Mouse (Mus musculus): ENCODE data around the gene Hadh. TPM values are rescaled to one million over a fixed set of nuclear protein-coding genes. Genes with fewer than 3 reads are reported as not detected.

Gene Hadh
- total and polyA plus RNA-seq, 2 experiments from 2014 or later, result 18.9 to 32.2 TPM

DNA sequence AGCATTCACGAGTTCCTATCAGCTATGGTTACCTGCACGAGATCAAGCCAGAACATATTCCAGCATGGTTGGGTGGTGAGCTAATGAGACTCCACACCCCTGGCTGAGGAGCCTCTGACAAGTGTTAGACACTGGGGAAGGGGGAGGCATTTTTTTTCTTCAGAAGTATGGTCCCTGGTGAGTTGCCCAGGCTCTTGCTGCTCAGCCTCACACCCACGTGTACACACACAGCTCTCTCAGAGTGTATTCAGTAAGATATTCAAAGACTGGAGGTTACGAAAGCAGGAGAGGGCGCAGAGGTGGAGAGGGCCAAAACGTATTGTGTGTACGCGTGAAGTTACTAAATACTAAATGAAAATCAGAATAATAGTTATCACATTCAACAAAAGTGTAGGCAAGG is 6.4 kb downstream of the Hadh start:
- 94% methylated on average over 8 of the region's 8 CpGs for WGBS
- no peak for ATAC-seq (ENCODE audit: low FRiP score)
- no peak for TF ChIP-seq CTCF (IDR thresholded peaks at IDR 0.05)

DNA sequence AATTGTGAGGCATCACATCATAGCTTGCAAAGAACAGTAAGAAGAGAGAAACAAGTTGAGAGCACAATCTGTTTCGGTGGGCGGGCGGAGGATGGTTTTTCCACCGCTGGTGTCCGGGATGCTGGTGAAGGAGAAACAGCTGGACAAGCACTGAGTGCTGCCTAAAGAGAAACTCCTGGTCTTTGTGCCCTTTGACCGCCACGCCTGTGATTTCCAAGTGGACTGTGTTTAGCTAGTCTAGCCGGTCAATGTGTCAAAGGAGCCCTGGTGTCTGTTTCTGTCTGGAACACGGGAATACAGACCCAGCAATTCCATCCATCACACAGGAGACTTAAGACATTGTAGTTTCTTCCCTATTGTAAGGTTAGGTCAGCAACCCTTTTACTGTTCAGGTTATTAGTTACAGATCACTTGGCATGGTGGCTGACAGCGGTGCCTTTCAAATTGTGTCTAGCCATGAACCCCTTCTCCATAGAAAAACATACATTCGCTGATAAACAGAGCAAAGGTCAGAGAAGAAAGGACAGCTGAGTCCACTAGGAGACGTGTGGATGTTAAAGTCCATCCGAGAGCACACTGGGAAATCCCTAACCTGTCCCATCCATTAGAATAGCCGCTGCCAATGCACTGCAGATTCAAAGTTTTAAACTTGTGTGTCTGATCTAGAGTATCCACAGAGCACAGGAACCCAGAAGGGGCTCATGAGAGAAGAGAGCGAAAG is 8.0 kb downstream of the Hadh start:
- no peak overlapping the region for H3K4me2 ChIP-seq (ENCODE audit: low read depth, low read length, poor library complexity, severe bottlenecking)
- no peaks in the 10 kb centered on the region for H3K9me3 ChIP-seq (ENCODE audit: low read length)
- no peak overlapping the region for H3K27ac ChIP-seq (ENCODE audit: low read depth, low read length)
- H3K4me3 ChIP-seq (ENCODE audit: low read depth, low read length), result no peak overlapping the region
- DNase-seq (ENCODE audit: low spot score) (no peak), ATAC-seq (ENCODE audit: low FRiP score) (no peak)
- no peak for TF ChIP-seq CTCF (IDR thresholded peaks at IDR 0.05)
- no peaks in the 10 kb centered on the region for H3K4me1 ChIP-seq (ENCODE audit: insufficient read depth, low read length)
- H3K36me3 ChIP-seq (ENCODE audit: insufficient read depth, low read length), result no peaks in the 10 kb centered on the region
- WGBS, result 79% methylated on average over 15 of the region's 15 CpGs
- H3K9ac ChIP-seq (replicated peaks; ENCODE audit: low read length, poor library complexity, severe bottlenecking), result no peak overlapping the region
- no peaks in the 10 kb centered on the region for H3K27me3 ChIP-seq (ENCODE audit: insufficient read depth, low read length)

More for the DNA sequence above, 6.4 kb downstream of the Hadh start:
- Histone ChIP-seq H3K4me3 (ENCODE audit: low read depth, low read length) (no peak overlapping the region), H3K4me1 (ENCODE audit: insufficient read depth, low read length) (no peaks in the 10 kb centered on the region), H3K9me3 (ENCODE audit: low read length) (no peaks in the 10 kb centered on the region), H3K27me3 (ENCODE audit: insufficient read depth, low read length) (no peaks in the 10 kb centered on the region), H3K4me2 (ENCODE audit: low read depth, low read length, poor library complexity, severe bottlenecking) (no peak overlapping the region), H3K36me3 (ENCODE audit: insufficient read depth, low read length) (no peaks in the 10 kb centered on the region), H3K27ac (ENCODE audit: low read depth, low read length) (no peak overlapping the region), H3K9ac (replicated peaks; ENCODE audit: low read length, poor library complexity, severe bottlenecking) (no peak overlapping the region)
- no peak for DNase-seq (ENCODE audit: low spot score)

DNA sequence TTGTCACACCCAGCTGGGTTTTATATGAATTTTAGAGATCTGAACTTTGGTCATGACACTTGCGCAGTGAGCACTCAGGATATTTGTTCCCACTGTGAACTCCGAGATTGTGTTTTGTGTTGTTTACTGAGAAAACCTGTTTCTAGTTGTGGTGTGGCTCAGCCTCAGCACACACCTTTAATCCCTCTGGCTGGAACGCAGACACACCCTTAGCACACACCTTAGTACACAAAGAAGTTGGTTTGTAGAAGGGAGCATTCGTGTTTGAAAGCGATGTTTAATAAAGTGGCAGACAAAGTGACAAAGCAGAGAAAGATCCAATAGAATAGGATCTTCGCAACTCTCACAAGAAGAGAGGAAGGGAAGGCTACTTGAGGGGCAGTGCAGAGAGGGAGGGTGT is 11.5 kb downstream of the Hadh start:
- Histone ChIP-seq H3K4me2 (ENCODE audit: low read depth, low read length, poor library complexity, severe bottlenecking) (no peak overlapping the region), H3K4me3 (ENCODE audit: low read depth, low read length) (no peak overlapping the region), H3K27ac (ENCODE audit: low read depth, low read length) (no peak overlapping the region), H3K9ac (replicated peaks; ENCODE audit: low read length, poor library complexity, severe bottlenecking) (no peak overlapping the region), H3K4me1 (ENCODE audit: insufficient read depth, low read length) (no peaks in the 10 kb centered on the region), H3K9me3 (ENCODE audit: low read length) (no peaks in the 10 kb centered on the region), H3K36me3 (ENCODE audit: insufficient read depth, low read length) (no peaks in the 10 kb centered on the region), H3K27me3 (ENCODE audit: insufficient read depth, low read length) (no peaks in the 10 kb centered on the region)
- 97% methylated on average over 6 of the region's 6 CpGs for WGBS
- TF ChIP-seq CTCF (IDR thresholded peaks at IDR 0.05), result no peak
- DNase-seq (ENCODE audit: low spot score) (no peak), ATAC-seq (ENCODE audit: low FRiP score) (no peak)

DNA sequence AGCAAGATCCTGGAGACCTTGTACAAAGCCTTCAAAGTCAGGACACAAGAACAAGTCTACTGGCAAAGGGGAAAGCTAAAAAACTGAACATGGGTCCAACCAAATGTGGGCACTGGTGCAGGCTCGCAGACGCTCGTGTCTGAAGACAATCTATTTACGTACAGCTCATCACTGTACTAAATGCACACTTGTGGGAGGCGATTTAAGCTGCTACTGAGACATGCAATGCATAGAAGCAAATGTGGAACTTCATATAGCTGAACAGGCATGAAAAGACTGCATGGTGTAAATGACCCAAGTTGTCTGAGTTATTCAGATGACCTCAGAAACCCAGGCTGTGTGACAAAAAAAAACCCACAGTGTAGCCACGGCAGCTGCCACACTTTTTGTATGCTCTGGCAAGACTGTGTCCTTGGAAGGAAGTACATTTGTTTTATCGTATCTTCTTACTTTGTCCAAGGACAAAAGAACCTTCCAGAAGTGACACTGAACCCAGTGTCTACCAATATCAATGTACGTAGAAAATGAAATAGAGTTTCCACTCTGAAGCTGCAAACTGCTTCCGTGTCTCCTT is 12.4 kb downstream of the Hadh start:
- Histone ChIP-seq H3K4me1 (ENCODE audit: insufficient read depth, low read length) (no peaks in the 10 kb centered on the region), H3K27ac (ENCODE audit: low read depth, low read length) (no peak overlapping the region), H3K4me2 (ENCODE audit: low read depth, low read length, poor library complexity, severe bottlenecking) (no peak overlapping the region), H3K9me3 (ENCODE audit: low read length) (no peaks in the 10 kb centered on the region), H3K9ac (replicated peaks; ENCODE audit: low read length, poor library complexity, severe bottlenecking) (no peak overlapping the region), H3K27me3 (ENCODE audit: insufficient read depth, low read length) (no peaks in the 10 kb centered on the region), H3K36me3 (ENCODE audit: insufficient read depth, low read length) (no peaks in the 10 kb centered on the region), H3K4me3 (ENCODE audit: low read depth, low read length) (no peak overlapping the region)
- no peak for DNase-seq (ENCODE audit: low spot score)
- no peak for ATAC-seq (ENCODE audit: low FRiP score)
- WGBS, result 94% methylated on average over 9 of the region's 9 CpGs
- no peak for TF ChIP-seq CTCF (IDR thresholded peaks at IDR 0.05)

DNA sequence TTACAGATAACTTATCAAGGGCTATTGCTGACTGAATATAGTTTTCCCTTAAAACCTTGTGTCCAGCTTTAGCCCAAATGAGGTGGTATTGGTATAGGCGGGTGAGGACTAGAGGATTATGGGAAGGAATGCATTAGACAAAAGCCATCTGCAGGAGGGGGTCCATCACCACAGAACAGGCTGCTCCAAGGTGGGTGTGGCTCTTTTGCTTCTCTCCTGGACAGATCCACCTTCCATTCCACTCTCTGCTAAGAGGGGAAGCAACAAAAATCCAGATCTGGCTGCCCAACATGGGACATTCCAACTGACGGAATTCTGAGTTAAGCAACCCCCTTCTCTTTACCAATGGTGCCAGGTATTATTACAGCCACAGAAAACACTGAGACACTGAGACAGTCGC is 13.0 kb downstream of the Hadh start:
- Histone ChIP-seq H3K9ac (replicated peaks; ENCODE audit: low read length, poor library complexity, severe bottlenecking) (no peak overlapping the region), H3K9me3 (ENCODE audit: low read length) (no peaks in the 10 kb centered on the region), H3K4me1 (ENCODE audit: insufficient read depth, low read length) (no peaks in the 10 kb centered on the region), H3K27ac (ENCODE audit: low read depth, low read length) (no peak overlapping the region), H3K4me3 (ENCODE audit: low read depth, low read length) (no peak overlapping the region), H3K4me2 (ENCODE audit: low read depth, low read length, poor library complexity, severe bottlenecking) (no peak overlapping the region), H3K27me3 (ENCODE audit: insufficient read depth, low read length) (no peaks in the 10 kb centered on the region), H3K36me3 (ENCODE audit: insufficient read depth, low read length) (no peaks in the 10 kb centered on the region)
- DNase-seq (ENCODE audit: low spot score), result no peak
- 83% methylated on average over 3 of the region's 3 CpGs for WGBS
- no peak for TF ChIP-seq CTCF (IDR thresholded peaks at IDR 0.05)
- no peak for ATAC-seq (ENCODE audit: low FRiP score)

DNA sequence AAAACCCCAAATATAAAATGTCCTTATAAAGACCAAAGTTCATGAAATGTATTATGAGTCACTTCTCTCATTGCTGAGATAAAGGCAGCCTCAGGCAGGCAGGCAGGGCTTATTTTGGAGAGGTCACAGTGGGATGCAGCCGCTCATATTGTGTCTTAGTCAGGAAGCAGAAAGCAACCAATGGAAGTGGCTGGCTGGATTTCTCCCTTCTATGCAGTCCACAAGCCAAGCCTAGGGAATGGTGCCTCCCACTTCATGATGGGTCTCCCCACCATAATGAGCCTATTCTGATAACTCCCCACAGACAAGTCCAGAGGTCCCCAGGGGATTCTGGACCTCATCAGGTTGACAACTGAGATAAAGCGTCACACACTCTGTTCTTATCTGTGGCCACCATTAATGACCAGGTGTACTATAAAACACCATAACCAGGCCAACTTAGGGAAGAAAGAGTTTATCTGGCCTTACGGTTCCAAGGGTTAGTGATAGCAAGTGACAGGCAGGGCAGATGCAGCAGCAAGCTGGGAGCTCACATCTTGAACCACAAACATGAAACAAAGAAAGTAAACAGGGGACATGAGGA is 16.4 kb downstream of the Hadh start:
- Histone ChIP-seq H3K4me2 (ENCODE audit: low read depth, low read length, poor library complexity, severe bottlenecking) (no peak overlapping the region), H3K27ac (ENCODE audit: low read depth, low read length) (no peak overlapping the region), H3K36me3 (ENCODE audit: insufficient read depth, low read length) (no peaks in the 10 kb centered on the region), H3K27me3 (ENCODE audit: insufficient read depth, low read length) (no peaks in the 10 kb centered on the region), H3K4me1 (ENCODE audit: insufficient read depth, low read length) (no peaks in the 10 kb centered on the region), H3K9me3 (ENCODE audit: low read length) (no peaks in the 10 kb centered on the region), H3K4me3 (ENCODE audit: low read depth, low read length) (no peak overlapping the region), H3K9ac (replicated peaks; ENCODE audit: low read length, poor library complexity, severe bottlenecking) (no peak overlapping the region)
- no peak for TF ChIP-seq CTCF (IDR thresholded peaks at IDR 0.05)
- no peak for DNase-seq (ENCODE audit: low spot score)
- 97% methylated on average over 3 of the region's 3 CpGs for WGBS
- no peak for ATAC-seq (ENCODE audit: low FRiP score)
